Mouse (Mus musculus) neural tube, embryonic 13.5 days (tissue): Measurements from ENCODE around the gene Lrrn2. TPM values are rescaled to one million over a fixed set of nuclear protein-coding genes. Genes with fewer than 3 reads are reported as not detected.
"Not testable (repeated sequence)": the region's sequence is repeated elsewhere in the genome, so short reads cannot be mapped to it uniquely, and the experiment has no call there.

Source experiments
- ATAC-seq: fragments of 200-750 bp; cut with Nextera tagmentation; 2 replicates; pipeline ENCODE4 v1.8.0; 2017; ENCODE audit warnings: low read depth, mild to moderate bottlenecking, moderate TSS enrichment, moderate library complexity
- H3K27ac ChIP-seq: fragments of 300-500 bp; sonication (generic); replicated peaks from 2 replicates; pipeline ENCODE4 v1.5.1; 2015; ENCODE audit warnings: moderate library complexity, mild to moderate bottlenecking, inconsistent platforms
- H3K27me3 ChIP-seq: fragments of 300-500 bp; sonication (generic); 2 replicates; pipeline ENCODE4 v1.6.1; 2015; ENCODE audit warnings: mild to moderate bottlenecking, inconsistent platforms
- H3K36me3 ChIP-seq: fragments of 300-500 bp; sonication (generic); 2 replicates; pipeline ENCODE4 v1.6.1; 2015; ENCODE audit warnings: mild to moderate bottlenecking, inconsistent platforms
- H3K4me1 ChIP-seq: fragments of 300-500 bp; sonication (generic); replicated peaks from 2 replicates; pipeline ENCODE4 v1.6.1; 2015; ENCODE audit warnings: inconsistent platforms
- H3K4me2 ChIP-seq: fragments of 300-500 bp; sonication (generic); 2 replicates; pipeline ENCODE4 v1.6.1; 2015; ENCODE audit warnings: inconsistent platforms, mild to moderate bottlenecking, moderate library complexity
- H3K4me3 ChIP-seq: fragments of 300-500 bp; sonication (generic); 2 replicates; pipeline ENCODE4 v1.5.1; 2015; ENCODE audit warnings: mild to moderate bottlenecking, inconsistent platforms
- H3K9ac ChIP-seq: fragments of 300-500 bp; sonication (generic); 2 replicates; pipeline ENCODE4 v1.6.1; 2015; ENCODE audit warnings: moderate library complexity, mild to moderate bottlenecking, inconsistent platforms
- H3K9me3 ChIP-seq: fragments of 300-500 bp; sonication (generic); 2 replicates; pipeline ENCODE4 v1.6.1; 2016; ENCODE audit warnings: inconsistent platforms
- WGBS: fragments of 180-500 bp; shearing (Covaris S2); methylation state at CpG from one replicate; pipeline ENCODE4 v1.1.7; 2015; 5-methylcytosine and 5-hydroxymethylcytosine counted together
- polyA plus RNA-seq: library from polyadenylated mRNA; unstranded; fragments of >200 nt; fragmentation: Nextera tagmentation; extraction: Ambion mirVana; gene quantifications from 2 replicates; pipeline ENCODE4 v1.2.1, GENCODE M21; 2015

Lrrn2 gene
- polyA plus RNA-seq, 1 experiment from 2014 or later = 26.8 TPM

DNA sequence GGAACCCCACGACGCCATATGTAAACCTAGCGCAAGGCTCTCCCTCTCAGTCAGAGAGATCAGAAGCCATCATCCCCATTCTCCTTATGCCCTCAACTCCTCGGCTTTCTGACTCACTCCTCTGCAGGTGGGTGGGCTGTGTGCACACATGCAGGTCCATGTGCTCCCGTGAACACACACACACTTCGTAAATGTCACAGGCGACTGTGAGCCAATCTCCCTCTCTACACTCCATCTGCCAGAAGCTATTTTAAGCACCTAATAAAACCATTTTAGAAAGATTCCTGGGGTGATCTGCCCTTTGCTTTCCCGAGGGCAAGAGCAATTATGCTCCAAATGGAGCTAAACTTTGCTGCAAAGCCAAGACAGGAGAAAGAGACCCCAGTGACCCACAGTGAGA lies 65.8 kb downstream of the Lrrn2 start:
- no peaks in the 10 kb centered on the region for H3K27me3 ChIP-seq
- no peak overlapping the region for H3K4me2 ChIP-seq
- no peaks in the 10 kb centered on the region for H3K36me3 ChIP-seq
- 27% methylated on average over 8 of the region's 8 CpGs for WGBS
- no peak overlapping the region for H3K4me3 ChIP-seq
- H3K9ac ChIP-seq = no peak overlapping the region
- ATAC-seq = no peak
- peaks cover 11% of the 10 kb centered on the region for H3K4me1 ChIP-seq
- no peak overlapping the region for H3K27ac ChIP-seq
- no peaks in the 10 kb centered on the region for H3K9me3 ChIP-seq

DNA sequence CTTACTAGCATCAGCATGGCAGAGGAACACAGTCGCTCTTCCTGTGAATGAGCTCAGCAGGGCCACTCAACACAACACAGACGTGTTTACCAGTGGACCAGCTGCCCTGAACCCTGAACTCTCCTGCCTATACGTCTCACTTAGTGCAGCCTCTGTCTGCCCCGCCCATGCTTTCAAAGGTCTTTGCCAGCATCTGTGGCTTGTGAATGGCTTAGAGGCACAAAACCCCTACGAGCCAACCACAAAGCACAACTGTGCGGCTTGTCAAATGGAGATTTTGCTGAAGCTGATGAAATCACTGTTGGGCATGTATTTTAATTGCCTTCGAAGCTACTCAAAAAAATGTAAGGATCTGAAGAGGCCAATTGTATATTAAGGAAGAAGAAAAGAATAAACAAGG lies 67.7 kb downstream of the Lrrn2 start:
- H3K27me3 ChIP-seq = no peaks in the 10 kb centered on the region
- no peak overlapping the region for H3K27ac ChIP-seq
- WGBS = 33% methylated on average over 7 of the region's 7 CpGs
- H3K9me3 ChIP-seq = no peaks in the 10 kb centered on the region
- H3K9ac ChIP-seq = no peak overlapping the region
- H3K4me3 ChIP-seq = no peak overlapping the region
- no peak for ATAC-seq
- H3K36me3 ChIP-seq = no peaks in the 10 kb centered on the region
- H3K4me2 ChIP-seq = no peak overlapping the region
- peaks cover 11% of the 10 kb centered on the region for H3K4me1 ChIP-seq

DNA sequence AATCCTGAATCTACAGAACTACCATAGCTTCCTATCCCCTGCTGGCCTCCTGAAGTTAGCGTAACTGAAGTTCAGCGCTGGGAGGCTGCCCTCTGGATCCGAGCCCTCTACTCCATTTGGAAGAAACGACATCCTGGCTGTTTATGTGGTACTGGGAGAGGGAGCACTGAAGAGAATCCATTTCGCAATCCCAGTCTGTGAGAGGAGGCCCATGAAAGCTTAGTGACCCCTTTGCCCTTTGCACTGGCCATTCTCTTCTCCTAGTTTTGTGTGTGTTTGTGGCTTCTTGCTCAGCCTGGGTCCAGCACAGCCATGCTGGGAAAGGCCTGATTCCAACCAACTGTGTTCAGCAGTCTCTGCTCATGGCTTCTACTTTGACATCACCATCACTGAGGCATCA lies 76.7 kb downstream of the Lrrn2 start:
- no peak for ATAC-seq
- no peaks in the 10 kb centered on the region for H3K36me3 ChIP-seq
- 79% methylated on average over 5 of the region's 5 CpGs for WGBS

DNA sequence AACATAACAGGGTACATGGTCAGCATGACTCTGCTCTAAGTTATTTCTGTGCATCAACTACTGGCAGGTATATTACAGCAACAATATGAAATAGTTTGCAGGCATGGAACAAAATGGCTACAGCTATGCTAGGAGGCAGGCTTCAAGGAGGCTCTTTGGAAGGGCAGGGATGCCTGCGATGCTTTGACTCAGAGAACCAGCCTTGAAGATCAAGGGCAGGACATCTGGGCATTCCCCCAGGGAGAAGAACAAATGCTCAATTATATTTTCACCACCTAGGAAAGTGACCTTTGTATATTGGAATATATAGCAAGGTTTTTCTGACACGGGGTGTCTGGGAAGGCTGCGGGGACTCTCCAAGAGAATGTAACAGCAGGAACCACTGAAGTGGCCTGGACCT lies 81.7 kb downstream of the Lrrn2 start:
- ATAC-seq = no peak
- Histone ChIP-seq H3K9ac (no peak overlapping the region), H3K4me1 (no peaks in the 10 kb centered on the region), H3K27me3 (no peaks in the 10 kb centered on the region), H3K4me2 (no peak overlapping the region), H3K36me3 (no peaks in the 10 kb centered on the region), H3K27ac (no peak overlapping the region), H3K9me3 (no peaks in the 10 kb centered on the region), H3K4me3 (no peak overlapping the region)
- WGBS = 85% methylated on average over 3 of the region's 3 CpGs

More for the DNA sequence above, 76.7 kb downstream of the Lrrn2 start:
- Histone ChIP-seq H3K27ac (no peak overlapping the region), H3K9ac (no peak overlapping the region), H3K27me3 (no peaks in the 10 kb centered on the region), H3K4me3 (no peak overlapping the region), H3K4me2 (no peak overlapping the region), H3K9me3 (no peaks in the 10 kb centered on the region), H3K4me1 (no peaks in the 10 kb centered on the region)

DNA sequence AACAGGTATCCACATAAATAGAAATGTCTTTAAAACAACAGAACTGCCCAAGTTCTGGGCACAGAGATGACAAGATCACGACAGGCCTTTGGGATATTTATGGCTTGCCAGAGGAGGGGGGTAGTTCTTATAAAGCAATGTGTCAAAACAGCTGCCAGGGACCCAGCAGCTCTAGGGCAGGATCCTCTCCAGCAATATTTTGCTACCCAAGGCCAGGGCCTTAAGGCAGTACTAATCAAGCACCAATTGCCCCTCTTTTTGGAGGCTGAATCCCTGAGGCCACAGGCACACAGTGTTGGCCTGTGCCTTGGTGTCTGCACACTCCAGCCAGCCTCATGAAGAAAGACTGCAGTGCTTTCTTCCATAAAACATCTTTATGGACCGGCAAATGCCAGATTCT lies 84.0 kb downstream of the Lrrn2 start:
- Histone ChIP-seq H3K4me3 (no peak overlapping the region), H3K27ac (no peak overlapping the region), H3K36me3 (no peaks in the 10 kb centered on the region), H3K4me1 (peaks cover 2% of the 10 kb centered on the region; the same call in 1 of the 2 replicates), H3K9me3 (no peaks in the 10 kb centered on the region), H3K4me2 (no peak overlapping the region), H3K9ac (no peak overlapping the region), H3K27me3 (no peaks in the 10 kb centered on the region)
- ATAC-seq = no peak
- 76% methylated on average over 2 of the region's 2 CpGs for WGBS

DNA sequence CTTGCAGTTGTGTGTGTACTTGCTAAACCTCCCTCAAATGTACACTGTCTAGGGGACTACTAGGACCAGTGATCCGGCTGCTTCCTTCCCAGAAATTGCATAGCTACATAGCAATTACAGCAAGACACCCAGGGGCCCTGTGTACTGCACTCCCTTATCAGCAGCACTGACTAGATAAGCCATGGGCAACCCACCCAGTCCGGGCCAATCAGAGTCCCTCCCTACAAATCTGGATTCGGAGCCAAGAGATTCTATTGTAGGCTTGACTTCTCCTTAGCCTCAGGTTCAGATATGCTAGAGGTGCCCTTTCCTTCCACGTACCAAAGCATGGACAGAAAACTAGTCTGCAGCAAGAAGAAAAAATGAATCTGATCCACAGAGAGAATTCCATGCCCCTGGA lies 84.6 kb downstream of the Lrrn2 start:
- Histone ChIP-seq H3K27me3 (no peaks in the 10 kb centered on the region), H3K4me1 (peaks cover 7% of the 10 kb centered on the region; the same call in 1 of the 2 replicates), H3K4me2 (no peak overlapping the region), H3K36me3 (no peaks in the 10 kb centered on the region), H3K27ac (no peak overlapping the region), H3K9me3 (no peaks in the 10 kb centered on the region), H3K4me3 (no peak overlapping the region), H3K9ac (no peak overlapping the region)
- ATAC-seq = no peak
- WGBS = 90% methylated on average over 4 of the region's 4 CpGs

DNA sequence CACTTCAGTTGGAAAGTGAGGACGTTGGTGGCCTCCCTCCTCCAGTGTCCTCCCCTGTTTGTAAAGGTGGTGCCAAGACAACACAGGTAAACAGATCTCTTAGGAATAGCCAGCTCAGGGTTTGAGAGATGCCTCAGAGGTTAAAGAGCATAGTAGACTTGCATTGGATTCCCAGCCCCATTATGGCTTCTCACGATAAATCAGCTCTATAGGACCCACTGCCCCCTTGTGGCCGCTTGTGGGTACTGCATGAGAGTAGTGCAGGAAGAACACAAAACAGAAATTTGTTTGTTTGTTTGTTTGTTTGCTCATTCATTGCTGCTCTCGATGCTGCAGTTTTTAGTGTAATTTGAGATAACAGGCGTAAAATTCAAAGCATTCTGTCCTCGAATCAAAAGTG lies 88.6 kb downstream of the Lrrn2 start:
- no peak for ATAC-seq
- no peaks in the 10 kb centered on the region for H3K9me3 ChIP-seq
- no peak overlapping the region for H3K4me3 ChIP-seq
- H3K27me3 ChIP-seq = no peaks in the 10 kb centered on the region
- WGBS = 31% methylated on average over 6 of the region's 6 CpGs
- no peak overlapping the region for H3K4me2 ChIP-seq
- H3K27ac ChIP-seq = no peak overlapping the region
- no peak overlapping the region for H3K9ac ChIP-seq
- peaks cover 7% of the 10 kb centered on the region; the same call in 1 of the 2 replicates for H3K4me1 ChIP-seq
- no peaks in the 10 kb centered on the region for H3K36me3 ChIP-seq

DNA sequence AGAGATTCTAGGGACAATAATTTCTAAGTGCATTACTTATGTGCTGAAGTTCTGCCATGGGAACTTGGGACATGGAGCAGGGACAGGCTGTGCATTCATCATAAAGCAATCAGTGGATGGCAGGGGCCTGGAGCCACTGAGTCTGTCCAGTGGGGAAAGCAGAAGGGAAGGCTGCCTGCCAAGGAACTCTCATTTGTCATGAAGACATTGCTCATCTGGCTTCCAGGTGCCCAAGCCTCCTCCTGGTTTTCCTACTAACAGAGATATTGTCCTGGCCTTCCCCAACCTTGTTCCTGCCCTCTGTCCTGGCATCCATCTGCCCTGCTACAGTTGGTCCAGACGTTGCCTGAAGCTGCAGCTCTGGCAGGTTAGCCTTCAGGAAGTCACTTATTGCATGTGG lies 97.3 kb downstream of the Lrrn2 start:
- no peak overlapping the region for H3K9ac ChIP-seq
- H3K36me3 ChIP-seq = peaks cover 5% of the 10 kb centered on the region; the same call in 1 of the 2 replicates
- H3K27ac ChIP-seq = no peak overlapping the region
- no peaks in the 10 kb centered on the region for H3K4me1 ChIP-seq
- no peaks in the 10 kb centered on the region for H3K9me3 ChIP-seq
- ATAC-seq = no peak
- 87% methylated on average over 1 of the region's 1 CpGs for WGBS
- no peaks in the 10 kb centered on the region for H3K27me3 ChIP-seq
- no peak overlapping the region for H3K4me3 ChIP-seq
- H3K4me2 ChIP-seq = no peak overlapping the region

DNA sequence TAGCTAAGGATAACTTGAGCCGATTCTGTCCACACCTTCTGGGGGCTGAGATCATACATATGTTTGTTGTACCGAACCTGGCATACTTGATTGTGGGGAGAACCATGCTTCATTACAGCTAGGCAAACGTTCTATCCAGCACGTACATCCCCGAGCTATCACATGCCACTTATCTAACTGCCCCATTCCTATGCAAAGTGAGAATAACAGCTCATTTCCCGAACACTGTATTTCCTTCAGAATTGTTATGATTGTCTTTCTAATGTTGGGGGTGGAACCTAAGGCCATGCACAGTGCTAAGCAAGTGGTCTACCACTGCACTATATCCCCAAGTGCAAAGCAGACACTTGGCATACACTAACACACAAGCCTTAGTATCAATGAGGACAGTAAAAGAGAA lies 101.2 kb downstream of the Lrrn2 start:
- H3K27ac ChIP-seq = no peak overlapping the region
- peaks cover 36% of the 10 kb centered on the region for H3K36me3 ChIP-seq
- no peaks in the 10 kb centered on the region for H3K4me1 ChIP-seq
- ATAC-seq = no peak
- no peak overlapping the region for H3K4me3 ChIP-seq
- no peak overlapping the region for H3K9ac ChIP-seq
- H3K9me3 ChIP-seq = no peaks in the 10 kb centered on the region
- WGBS = 91% methylated on average over 6 of the region's 6 CpGs
- H3K4me2 ChIP-seq = no peak overlapping the region
- no peaks in the 10 kb centered on the region for H3K27me3 ChIP-seq

DNA sequence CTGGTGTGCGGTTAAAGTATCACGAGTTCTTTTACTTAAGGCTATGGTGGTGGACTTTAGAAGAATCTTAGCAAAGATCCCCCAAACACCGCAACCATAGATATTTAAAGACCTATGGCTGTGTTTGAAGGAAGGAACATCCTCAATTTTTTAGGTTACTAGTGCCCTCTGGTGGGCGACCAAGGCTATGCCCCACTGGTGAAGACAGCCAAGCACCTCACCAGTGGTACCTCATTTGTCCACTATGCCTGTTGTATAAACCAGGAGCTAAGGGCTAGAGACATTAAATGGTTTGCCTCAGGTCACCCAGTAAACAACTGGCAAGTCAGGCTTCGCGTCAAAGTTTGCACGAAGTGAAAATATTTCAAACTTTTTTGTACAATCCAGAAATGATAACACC lies 102.7 kb downstream of the Lrrn2 start:
- WGBS = 63% methylated on average over 7 of the region's 7 CpGs
- Histone ChIP-seq H3K9me3 (no peaks in the 10 kb centered on the region), H3K4me2 (no peak overlapping the region), H3K27ac (no peak overlapping the region), H3K4me3 (no peak overlapping the region), H3K9ac (no peak overlapping the region), H3K36me3 (peaks cover 37% of the 10 kb centered on the region), H3K27me3 (no peaks in the 10 kb centered on the region), H3K4me1 (no peaks in the 10 kb centered on the region)
- no peak; the same call in 1 of the 2 replicates for ATAC-seq

DNA sequence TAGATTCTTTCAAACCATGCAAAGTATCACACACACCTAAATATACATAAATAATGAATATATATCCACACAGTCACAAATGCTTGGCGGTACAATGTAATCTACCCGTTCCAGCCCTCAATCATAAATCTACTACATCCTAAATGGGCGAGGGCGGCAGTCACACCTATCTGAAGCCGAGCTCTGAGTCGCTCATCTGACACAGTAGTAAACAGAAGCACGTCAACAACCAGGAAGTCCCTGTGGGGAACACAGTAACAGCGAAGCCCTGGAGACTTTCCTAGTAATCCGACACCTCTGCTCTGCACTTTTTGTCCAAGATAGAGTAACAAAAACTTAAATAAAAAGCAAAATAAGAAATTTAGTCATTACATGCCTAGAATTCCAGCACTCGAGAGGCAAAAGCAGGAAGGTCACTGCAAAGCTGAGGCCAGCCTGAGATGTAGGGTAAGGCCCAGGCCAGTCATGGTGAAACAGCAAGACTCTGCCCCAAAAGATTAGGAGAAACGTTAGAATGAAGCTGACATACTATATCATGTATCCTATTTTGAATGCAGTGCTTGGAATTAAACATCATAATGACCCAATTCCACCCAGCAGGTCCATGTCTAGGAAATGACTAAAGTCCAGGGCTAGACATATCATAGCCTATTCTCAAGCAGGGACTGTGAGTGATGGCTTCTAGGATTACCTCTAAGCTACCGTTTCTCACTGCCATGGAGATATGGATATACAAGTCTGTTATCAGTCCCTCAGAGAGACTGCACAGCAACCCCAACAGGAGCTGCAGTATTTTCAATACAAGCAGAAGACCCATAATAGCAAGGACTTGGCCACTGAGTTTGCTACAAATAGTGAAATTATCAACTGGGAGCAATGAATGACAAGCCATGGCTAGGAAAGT lies 108.7 kb downstream of the Lrrn2 start:
- not testable (repeated sequence) for ATAC-seq, H3K4me3 ChIP-seq, H3K4me2 ChIP-seq, H3K9me3 ChIP-seq, H3K27ac ChIP-seq, H3K4me1 ChIP-seq, H3K9ac ChIP-seq, H3K27me3 ChIP-seq
- WGBS = 80% methylated on average over 12 of the region's 12 CpGs
- peaks cover 76% of the 10 kb centered on the region for H3K36me3 ChIP-seq
